Mouse (Mus musculus): ENCODE data around the gene Tmbim6.

Gene Tmbim6

DNA sequence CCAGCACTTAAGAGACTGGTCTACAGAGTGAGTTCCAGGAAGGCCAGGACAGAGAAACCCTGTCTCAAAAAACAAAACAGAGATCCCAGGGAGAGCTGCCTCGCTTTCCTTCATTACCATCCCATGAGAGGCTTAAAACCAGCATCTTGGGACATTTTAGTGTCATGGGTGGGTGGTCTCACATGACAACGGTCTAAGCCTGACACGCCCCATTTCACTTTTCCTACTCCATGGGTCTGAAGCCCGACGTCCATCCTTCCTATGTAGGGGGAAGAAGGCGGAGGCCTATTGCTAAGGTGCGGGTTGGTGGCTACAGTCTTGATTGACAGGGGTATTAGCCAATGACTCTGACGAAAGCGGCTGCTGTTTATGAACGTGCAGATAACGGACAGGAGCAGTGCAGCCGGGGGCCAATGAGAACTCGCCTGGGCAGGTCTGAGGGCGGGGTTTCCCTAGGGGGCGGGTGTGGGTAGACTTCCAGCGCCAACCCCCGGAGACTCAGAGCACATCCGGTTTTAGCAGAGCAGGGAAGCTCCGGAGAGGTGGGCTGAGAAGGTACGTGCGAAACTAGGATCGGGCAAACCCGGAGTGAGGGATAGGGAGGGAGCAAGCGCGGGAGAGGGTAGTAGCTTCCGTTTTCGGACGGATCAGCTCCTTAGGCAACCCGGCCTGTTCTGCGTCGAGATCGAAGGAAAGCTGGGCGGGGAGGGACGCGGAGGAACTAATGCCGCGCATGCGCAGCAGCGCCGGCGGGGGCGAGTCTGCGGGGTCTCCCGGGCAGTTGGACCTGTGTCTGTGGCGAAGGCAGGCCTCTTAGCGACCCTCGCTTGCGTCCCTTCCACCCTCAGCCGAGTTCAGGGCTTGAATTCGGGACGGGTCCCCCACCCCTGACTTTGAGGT, at the start of gene Tmbim6:
Gene Tmbim6, plus strand, starts transcription at position 397 of the 900 bp plus-strand sequence.
- peak; percentile 100 for DNase-seq

DNA sequence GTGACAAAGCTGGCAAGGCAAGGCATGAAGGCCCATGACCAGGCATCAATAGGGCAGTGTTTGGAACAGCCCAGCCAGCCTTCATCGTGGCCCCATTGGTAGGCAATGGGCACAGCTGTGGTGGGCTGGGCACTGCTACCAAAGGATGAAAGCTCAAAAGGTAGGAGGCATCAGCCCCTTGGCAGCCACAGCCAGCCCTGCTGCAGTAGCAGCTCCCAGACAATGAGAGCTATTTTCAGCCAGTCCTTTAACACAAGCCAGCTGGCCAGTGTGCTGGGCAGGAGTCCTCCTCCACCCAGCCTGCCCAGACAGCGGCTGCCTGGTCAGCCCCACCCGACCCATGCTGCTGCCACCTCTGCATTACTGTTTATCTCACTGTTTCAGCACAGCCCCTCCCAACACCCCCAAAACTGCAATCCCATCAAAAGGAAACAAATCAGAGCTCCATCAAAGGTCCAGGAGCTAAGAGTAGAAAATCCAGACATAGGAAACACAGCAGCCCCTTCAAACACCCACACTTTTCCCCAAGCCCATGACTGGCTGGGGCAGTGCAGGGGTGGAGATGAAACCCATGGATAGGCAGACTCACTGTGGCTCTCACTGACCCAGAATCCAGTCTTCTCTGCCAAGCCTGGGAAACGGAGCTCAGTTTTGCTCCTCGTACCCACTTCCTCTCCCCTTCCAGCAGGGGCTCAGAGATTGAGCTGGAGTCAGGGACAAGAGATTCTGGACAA, 49.1 kb upstream of the Tmbim6 start:
- DNase-seq = no peak

DNA sequence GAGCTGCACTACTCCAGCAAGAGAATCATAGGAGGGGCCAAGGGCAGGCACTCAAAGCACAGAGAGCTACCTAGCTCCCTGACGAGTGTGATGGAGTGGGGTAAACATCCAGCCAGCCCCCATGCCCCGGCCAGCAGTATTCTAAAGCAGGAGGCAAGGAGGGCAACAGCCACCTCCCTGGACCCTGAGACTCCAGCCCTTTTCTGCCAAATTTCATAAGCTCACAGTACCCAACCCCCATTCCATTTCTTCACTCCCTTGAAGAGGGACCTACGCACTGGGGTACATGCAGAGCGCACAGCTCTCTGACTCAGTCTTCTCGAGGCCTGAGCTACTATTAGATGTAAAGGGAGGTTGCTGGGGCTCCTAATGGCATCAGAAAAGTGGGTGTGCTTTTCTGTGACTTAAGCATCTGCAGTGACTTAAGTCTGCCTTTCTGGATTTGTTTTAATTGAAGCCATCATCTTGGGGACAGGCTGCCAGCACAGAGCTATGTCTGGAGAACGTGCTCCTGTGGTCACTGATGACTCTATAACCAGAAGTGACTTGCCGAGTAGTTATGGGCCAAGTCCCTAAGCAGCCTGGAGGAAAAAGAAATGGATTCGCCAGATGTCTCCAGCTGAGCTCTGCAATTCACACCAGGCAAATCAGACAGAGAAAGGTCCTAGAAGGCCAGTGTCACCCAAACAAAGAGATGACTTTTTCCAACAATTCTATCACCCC, 48.4 kb upstream of the Tmbim6 start:
- DNase-seq = no peak

DNA sequence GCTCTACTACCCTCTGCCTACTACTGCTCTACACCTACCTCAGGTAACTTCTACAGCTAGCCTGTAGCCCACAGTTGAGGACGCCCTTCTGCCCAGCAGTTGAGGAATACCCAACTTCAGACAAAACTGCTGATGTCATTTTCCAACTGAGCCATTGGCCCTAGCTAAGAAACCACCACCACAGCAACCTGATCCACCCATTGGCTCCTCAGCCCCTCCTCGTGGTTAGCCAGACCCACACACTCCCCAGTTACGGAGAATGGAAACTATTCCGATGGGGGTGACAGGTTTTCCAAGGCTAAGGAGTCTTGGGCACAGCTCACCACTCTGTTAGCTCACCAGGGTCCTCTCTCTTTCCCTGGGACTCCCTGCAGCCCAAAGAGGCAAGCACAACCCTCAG, 47.7 kb upstream of the Tmbim6 start:
- DNase-seq = no peak

DNA sequence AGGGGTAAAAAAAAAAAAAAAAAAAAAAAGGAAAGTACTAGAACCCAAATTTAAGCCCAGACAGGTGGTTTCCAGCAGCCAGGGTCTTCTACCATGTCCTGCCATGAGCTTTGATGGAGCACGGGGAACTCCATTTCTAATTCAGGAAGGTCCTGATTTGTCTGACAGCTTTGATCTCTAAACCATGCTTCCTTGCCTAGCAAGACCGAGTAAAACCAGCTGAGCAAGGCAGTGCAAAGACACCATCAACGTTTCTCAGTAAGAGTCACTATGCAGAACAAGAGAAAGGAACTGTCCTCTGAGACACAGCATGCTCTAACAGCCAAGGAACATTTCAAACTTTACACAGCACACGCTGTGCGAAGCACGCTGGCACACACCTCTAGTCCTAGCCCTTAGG, 41.1 kb upstream of the Tmbim6 start:
- no peak for DNase-seq

DNA sequence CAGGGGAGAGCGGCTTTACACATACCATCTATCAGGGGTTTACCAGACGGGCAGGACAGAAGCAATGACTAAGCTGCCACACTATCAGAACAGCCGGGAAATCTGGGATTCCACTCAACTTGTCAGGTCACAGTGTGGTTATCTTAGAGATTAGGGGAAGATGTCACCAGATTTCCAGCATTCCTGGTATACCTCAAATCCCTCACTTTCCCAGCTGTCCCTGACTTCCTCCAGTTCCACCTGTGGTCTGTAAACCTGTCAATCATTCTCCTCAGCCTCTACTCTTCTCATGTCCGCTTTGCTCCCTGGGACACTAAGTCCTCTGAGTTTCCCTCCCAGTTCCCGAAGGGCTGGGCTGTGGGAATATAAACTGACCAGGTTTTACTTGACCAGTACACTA, 40.4 kb upstream of the Tmbim6 start:
- DNase-seq = no peak

DNA sequence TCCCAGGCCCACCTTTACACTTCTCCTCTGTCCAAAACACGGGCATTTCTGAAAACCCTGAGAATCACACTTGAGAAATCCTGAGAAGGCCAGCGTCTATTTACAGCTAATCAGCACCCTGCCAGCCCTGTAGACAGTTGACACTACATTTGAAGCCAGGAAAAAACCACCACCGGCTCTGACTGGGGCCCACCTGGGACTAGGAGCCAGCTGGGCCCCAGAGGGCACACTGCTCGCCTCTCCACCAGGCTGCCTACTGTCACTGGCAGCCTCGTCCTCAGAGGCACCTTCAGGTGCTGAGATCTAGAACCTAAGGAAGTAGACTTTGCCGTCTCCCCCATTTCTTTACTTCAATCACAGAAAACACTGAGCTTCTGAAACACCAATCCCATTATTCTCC, 37.0 kb upstream of the Tmbim6 start:
- DNase-seq = no peak

DNA sequence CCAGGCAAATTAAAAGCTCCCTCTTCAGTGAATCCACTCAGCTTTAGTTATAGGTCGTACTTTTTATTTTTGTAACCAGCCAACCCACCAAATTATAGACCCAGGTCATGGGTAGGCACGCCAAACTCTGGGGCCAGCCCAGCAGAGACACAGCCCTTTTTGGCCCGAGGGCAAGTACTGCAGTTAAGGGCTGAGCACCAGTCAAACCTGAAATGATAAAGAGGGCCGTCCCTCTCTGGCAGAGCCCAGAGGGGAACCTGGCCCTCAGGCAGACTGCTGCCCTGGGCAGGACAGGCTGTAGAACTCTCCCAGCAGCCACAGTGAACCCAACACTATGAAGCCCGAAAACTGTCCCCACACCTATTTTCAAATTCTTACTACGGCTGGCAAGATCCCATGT, 36.2 kb upstream of the Tmbim6 start:
- DNase-seq = no peak

DNA sequence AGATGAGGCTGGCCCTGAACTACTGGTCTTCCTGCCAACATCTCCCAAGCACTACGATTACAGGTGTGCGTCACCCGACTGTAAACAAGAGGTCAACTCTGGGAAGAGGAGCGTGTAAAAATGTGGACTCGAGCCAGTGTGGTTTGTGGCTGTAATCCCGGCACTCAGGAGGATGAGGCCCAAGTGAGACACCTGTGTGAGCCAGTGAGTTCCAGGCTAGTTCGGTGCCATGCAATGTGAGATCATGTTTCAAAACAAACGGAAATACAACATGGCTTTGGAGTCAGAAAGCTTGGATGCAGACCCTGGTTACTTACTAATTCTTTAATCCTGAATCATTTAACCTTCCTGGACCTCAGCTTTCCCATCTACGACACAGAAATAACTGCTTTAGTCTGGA, 33.7 kb upstream of the Tmbim6 start:
- no peak for DNase-seq

DNA sequence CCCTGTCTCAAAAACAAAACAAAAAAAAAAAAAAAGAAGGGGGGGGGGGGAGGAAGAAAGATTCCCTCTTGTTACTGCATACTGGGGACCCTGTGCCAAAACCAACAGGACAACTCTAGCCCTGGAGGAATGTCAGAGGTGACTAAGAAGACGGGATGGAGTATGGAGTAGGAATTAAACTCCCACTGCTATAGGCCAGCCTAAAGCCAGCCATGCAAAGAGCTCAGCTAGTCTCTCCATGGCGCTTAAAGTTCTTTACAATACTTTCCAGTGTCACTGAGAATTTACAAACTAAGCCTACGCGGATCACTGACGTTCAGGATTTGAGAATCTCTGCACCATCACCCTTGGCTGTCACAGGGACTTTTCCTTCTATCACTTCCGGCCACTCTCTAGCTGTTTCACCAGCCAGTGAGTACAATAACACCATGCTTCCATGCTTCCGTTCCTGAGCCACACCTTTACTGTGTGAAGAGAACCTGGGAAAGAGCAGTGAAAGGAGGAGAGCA, 28.6 kb upstream of the Tmbim6 start:
- DNase-seq = no peak

DNA sequence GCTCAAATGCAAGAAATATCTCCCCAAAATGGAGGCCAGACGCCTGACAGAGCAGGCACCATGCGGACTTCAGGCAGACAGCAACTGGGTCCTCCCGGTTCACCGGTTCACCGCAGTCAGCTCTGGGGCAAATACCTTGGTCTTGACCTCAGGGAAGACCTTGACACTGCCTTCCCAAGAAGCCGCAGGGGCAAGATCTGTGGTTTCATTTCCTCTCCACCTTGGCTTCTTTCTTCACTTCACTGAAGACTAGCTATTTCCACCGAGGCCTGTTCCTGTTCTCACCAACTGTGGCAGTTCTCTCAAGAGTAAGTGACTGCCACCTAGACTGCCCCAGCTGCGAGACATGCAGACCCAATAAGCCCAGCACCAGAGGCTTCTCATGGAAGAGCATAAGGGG, 27.8 kb upstream of the Tmbim6 start:
- DNase-seq = no peak

DNA sequence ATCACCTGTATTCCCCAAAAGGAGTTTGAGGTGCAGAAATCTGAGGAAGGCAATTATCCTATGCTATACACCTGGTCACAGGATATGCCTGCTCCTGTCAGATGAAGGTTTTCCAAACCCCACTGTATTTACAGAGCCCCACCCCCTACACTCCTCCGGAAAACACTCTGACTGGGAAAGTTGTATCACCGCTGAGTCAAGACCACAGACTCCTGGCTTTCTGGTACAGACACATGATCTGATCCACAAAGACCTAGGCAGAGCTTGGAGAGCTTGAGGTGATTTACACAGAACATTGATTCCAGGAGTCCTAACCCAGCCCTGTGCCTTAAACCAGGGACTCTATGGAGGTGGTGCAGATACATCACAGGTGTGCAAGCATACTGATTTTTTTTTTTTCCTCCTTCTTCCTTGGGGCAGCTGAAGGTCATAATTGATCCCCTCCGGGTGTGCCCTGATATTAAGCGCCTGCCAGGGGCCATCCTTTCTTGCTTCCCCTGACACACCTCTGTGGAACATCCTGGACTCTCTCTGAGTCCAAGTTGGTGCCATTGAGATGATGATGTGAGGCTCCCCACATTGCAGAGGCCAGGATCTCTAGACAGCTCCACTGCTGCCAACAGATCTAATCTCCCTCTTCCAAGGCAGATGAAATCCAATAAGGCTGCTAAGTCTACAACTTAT, 24.0 kb upstream of the Tmbim6 start:
- no peak for DNase-seq

DNA sequence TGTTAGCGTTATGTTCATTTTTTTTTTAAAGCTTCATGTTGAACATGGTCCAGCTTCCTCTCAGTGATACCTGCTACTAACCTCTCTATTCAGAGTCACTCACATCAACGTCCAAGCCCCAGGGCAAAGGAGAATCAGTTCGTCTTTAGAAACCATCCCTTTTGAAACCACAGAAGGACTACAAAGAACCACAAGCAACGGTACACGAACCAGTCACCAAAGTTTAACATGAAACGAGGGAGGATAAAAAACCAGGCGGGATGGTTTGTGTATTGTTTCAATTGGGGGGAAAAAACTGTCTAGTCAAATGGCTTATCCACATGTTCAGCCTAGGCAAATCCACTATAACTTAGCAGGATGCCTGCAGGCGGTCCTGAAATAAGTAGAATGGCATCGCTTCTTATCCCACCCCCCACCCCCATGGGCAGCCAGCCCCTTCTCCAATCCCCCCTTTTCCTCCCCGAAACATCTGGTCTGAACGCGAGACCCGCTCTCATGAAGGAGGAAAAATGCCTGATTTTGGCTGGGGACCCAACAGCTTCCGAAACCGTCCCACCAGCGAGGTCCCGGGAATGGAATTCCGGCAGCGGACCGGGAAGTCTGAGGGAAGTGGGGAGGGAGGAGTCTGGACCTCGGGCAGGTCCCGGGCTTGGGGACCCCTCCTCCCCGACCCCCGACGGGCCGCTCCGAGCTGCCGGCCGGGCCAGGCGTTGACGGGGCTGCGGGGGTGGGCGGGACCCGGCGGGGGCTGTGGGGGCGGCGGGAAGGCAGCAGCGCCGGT, 23.1 kb upstream of the Tmbim6 start:
- peak; percentile 74 for DNase-seq

DNA sequence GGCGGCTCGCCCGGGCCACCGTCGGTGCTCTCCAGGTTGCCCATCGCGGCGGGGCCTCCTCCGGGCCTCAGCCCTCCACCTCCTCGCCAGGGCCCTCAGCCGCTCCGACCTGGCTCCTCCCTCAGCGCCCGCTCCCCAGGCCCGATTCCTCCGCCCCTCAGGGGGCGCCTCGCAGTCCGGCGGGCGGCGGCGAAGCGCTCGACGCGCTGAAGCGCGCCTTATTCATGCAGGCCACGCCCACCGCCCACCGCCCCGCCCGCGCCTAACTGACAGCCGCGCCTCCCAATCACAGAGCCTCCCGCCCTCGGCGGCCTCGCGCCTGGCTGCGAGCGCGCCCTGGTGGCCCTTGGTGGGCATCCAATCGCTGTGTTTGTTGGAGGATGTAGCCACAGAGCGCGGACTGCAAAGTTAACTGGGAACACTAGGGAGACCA, 22.4 kb upstream of the Tmbim6 start, which contains the start of gene Fmnl3:
Gene Fmnl3, minus strand, starts transcription at position 224 of the 433 bp plus-strand sequence.
- DNase-seq = peak; percentile 98

DNA sequence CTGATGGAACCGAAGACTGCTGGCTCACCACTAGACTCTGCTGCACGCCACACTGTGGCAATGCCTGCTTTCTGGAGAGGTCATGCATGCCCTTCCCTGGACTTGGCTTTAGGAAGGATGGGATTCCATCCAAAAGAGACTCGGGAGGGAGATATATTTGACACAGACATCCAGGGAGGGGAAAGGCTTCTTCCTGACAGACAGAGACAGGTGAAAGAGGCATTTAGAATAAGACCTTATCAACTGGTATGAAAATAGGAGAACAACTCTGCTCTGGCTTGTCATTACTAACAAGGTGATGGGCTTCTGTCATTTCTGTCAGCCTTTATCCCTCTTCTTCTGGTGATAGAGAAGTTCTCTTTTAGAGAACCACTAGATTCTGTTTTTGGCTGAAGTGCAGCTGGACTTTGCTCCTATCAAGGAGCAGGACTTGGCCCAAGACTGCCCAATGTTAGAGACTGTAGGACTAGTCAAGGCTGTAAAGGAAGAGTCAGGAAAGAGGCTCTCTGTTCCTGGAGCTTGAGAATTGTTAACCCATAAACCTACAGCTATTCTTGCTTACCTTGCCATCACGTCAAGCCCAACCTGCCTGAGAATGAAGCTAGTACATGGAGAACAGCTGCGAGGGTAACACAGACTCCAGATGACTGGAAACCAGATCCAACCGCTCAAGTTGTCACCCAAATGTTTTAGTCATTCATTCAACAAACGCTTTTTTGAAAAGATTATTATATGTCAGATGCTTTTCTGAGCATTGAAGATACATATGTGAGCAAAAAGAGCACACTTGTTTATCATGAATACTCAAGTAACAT, 20.9 kb upstream of the Tmbim6 start:
- DNase-seq = no peak

DNA sequence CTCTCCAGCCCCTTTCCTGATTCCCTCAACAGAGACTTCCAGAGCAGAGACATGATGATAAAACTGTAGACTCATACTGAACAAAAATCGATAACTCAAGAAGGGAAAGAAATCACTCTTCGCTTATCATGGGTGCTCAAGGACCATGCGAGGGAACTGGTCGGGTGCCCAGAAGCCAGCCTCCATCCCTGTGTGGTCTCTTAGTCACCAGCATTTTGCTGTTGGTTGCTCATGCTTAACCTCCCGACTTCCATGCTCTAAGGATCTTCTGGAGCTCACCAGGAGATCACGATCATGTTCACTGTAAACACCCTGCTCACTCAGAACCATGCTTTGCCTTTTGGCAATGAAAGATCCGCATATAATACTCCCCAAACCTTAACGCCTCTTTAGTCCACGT, 19.9 kb upstream of the Tmbim6 start:
- no peak for DNase-seq

DNA sequence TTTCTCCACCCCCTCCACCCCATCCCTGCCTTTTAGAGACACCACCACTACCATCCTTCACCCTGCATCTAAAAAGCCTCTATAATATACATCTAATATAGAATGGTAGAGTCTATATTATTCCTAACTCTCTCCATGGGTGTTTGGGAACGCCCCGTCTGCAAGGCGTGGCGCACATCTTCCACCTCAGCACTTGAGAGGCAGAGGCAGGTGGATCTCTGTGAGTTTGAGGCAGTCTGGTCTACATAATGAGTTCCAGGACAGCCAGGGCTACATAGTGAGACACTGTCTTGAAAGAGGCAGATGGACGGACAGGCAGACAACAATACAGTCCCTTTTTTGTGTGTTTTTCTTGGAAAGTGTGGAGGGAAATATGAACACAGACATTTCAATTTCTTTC, 17.6 kb upstream of the Tmbim6 start:
- DNase-seq = no peak

DNA sequence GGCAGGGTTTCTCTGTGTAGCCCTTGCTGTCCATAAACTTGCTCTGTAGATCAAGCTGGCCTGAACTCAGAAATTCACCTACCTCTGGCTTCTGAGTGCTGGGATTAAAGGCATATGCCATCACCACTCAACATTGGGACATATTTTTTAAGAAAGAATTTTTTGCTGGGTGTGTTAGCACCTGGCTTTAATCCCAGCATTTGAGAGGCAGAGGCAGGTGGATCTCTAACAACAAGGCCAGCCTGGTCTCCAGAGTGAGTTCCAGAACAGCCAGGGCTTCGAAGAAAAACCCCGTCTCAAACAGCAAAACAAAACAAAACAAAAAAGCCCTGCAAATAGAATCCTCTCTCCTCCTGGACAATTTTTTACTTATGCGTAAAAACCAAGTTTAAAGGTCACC, 17.1 kb upstream of the Tmbim6 start:
- DNase-seq = no peak

DNA sequence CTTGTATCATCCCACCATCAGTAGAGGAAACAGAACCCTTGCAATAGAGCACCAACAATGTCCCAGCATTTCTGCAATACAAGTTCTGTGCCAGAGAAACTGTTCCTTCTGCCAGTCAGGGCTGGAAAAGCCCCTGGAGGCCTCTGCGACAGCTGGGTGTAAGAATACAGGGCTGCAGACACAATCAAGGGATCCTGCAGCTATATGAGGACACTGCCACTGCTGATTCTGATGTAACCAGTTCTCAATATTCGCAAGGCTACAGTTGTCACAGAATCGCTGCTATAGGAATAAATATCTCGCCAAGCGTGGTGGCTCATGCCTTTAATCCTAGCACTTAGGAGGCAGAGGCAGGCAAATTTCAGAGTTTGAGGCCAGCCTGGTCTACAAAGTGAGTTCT, 16.4 kb upstream of the Tmbim6 start:
- no peak for DNase-seq

DNA sequence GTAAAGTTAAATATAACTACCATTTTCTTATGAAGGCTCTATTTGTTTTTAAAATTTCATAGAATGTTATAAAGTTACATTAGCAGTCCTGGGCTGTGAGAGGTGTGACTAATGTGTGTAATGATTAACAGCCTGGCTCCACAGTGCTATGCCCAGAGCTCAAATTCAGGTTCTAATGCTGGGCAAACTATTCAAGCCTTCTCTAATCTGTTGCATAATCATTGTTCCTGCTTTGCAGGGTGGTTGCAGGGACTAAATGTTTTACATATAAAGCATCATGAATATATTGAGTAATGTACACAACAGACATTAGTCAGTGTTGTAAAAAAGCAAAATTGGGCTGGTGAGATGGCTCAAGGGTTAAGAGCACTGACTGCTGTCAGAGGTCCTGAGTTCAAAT, 9.8 kb upstream of the Tmbim6 start:
- DNase-seq = peak; percentile 72

DNA sequence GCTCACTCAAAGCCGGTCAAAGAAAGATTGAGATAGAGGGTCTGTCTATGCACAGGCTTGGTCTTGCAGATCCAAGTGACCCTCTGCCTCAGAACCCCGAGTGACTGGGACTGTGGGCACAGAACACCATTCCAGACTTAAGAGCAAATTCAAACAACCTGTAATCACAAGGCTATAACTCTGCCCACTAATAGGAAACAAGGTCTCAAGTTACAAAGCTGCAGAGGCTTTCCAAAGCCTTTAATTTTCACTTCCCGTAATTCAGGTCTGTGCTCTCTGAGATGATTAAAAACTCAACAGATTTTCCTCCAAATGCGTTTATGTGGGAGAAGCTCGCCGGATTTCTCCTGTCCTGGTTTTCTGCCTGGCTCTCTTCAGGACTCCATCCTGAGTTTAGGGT, 8.6 kb upstream of the Tmbim6 start:
- no peak for DNase-seq

Data from kidney, postnatal 14 days (tissue).